Mouse (Mus musculus): ENCODE measurements at regions not wholly inside any gene's neighbourhood (a gene's known extent, or its start where the extent isn't known, plus 50 kb on each side); places are given as distances from the start of the nearest gene placed in this dataset.
"Not testable (repeated sequence)": the region's sequence is repeated elsewhere in the genome, so short reads cannot be mapped to it uniquely, and the experiment has no call there.

DNA sequence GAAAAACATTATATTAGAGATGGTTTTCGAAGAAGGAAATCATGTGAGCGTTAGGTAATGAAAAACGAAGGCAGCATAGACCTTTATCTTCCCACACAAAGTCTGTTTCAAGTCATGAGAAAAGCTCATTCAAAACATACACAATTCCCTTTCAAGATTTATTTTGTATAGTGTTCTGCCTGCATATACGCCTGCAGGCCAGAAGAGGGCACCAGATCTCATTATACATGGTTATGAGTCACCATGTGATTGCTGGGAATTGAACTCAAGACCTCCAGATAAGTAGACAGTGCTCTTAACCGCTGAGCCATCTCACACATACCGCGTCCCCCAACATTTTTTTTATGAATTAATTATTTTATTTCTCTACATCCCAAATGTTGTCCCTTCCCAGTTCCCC, 578.3 kb upstream of the Ccdc54 start:
- DNase-seq (ENCODE audit: low spot score in 2 of 2) = no peak

DNA sequence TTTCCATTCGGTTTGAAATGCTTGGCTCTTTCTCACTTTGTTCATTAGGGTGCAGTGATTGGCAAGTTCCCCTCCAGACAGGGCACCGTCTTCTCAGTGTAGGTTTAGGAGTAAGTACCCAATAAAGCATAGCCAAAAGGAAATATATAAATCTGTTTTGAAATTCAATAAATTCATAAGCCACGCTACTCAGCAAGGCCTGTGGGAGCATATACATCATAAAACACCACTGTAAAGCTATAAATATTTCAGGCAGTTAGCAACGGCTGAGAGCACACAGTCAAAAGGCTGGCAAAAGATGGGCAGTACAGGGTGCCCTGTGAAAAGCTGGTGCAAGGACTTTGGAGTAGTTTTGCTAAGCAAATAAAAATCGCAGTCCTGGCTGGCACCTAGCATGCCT, 569.8 kb upstream of the Ccdc54 start:
- no peak for DNase-seq (ENCODE audit: low spot score in 2 of 2)

DNA sequence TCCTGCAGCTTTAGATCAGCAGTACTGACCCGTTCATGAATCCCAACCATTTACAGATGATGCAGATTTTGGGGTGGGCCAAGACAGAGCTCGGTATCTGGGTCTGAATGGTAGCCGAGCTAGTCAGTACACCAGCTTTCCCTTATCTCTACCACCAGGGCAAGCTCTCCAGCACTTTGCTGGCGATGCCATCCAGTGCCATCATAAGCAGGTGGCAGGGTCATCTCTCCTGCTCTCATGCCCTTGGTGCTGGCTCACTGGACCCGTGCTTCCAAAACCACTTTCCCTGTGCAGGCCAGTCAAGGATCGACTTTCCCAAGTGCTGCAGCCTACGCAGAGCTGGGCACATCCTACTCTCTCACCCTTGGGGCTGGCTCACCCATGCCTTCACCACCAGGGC, 547.6 kb upstream of the Ccdc54 start:
- no peak for DNase-seq (ENCODE audit: low spot score in 2 of 2)

DNA sequence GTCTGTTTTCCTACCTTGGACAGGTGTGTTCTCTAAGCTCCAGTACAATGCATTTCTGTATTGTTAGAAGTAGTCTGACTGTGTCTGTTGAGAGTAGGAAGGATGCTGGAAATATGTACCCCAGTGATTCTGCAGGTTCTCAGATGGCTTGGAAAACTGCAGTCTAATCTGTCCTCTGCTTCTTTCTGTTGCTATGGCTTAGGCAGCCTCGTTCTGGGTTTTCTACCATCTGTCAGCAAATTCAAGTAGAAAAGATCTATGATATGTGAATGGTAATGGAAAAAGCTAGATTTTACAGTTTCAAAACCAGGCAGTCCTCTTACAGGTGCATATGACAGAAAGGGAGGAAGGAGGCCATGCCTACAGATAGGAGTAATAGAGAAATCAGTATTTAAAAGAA, 528.9 kb upstream of the Ccdc54 start:
- peak in 1 of 2 experiments; percentile 11 for DNase-seq (ENCODE audit: low spot score in 2 of 2)

DNA sequence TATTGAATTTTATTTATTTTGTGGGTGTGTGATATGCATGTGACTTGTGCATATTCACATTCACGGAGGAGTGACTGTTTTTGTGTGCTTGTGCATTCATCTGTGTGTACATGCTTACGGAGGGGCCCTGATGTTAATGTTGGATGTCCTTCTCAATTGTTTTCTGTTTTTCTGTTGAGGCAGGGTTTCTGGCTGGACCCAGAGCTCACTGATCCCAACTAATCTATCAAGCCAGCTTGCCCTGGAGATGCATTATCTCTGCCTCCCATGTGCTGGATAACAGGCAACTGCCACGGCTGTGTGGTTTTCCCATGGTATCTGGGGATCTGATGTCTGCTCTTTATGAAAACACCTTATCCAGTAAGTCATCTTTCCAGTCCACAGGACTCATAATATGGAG, 527.4 kb upstream of the Ccdc54 start:
- DNase-seq (ENCODE audit: low spot score in 2 of 2) = no peak

DNA sequence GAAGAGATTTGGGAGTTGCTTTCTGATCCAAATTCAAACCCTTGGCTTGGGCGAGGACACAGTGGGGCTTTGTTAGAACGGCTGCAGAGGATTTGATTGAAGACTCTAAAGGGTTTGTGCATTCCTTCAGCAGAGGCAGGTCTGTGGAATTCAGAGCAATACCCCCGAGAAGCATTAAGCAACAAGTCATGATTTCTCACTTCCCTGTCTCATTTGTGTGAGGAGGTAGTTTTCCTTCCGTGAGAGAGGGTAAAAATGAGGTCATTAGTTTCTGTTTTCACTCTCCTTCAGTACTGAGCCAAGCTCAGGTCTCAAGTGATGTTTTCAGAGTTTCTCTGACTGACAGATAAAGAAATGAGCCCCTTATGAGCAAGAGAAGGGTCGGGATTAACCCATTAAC, 526.9 kb upstream of the Ccdc54 start:
- no peak for DNase-seq (ENCODE audit: low spot score in 2 of 2)

DNA sequence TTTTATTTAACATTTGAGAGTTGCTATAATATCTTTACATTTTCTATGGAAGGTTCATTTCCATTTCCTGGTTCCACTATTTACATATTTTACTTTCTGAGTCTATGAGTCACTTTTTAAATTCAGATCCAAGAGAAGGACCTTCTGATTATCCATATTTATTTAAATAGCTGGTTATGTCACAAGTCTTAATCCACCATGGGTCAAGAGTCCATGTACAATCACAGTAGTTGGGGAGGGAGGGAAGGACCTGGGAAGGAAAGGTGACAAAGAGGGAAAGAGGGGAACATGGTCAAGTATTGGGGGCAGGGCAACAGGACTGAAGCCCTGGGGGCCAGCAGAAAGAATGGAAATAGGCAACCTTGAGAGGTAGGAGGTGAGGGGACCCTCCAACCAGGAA, 518.9 kb upstream of the Ccdc54 start:
- DNase-seq (ENCODE audit: low spot score in 2 of 2) = no peak

DNA sequence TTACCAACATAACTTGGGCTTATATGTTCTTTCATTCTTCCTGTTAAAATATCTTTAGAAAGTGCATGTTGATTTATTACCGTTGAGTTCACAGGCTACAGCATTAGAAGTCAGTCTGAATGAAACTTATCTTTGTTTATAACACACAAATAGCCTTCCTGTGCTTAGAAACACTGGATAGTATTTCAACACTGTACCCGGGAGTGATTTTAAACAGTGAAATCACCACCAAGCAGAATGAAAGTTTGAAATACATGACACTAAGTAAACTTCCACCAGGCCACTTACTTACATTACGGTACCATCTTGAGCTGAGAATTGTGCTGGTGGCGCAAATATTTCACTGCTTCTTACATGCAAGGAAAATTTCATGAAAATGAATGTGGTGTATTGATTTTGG, 516.5 kb upstream of the Ccdc54 start:
- DNase-seq (ENCODE audit: low spot score in 2 of 2) = no peak

DNA sequence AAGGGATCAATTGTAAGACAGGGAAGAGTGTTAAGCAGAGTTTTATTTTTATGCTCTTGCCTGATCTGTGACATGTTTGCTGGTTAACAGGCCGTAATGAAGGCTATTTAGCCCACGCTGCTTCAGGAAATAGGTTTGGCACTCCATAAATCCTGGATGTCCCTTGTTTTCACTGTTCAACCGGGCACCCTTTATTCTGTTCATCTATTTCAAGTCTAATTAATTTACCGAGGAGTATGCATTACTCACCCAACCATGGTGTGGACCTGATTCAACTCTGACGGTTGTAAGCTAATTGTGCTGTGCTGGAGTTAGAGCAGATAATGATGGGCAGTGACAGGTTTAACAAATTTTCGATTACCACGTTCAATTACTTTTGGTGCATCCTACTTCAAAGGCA, 495.6 kb upstream of the Ccdc54 start:
- no peak for DNase-seq (ENCODE audit: low spot score in 2 of 2)

DNA sequence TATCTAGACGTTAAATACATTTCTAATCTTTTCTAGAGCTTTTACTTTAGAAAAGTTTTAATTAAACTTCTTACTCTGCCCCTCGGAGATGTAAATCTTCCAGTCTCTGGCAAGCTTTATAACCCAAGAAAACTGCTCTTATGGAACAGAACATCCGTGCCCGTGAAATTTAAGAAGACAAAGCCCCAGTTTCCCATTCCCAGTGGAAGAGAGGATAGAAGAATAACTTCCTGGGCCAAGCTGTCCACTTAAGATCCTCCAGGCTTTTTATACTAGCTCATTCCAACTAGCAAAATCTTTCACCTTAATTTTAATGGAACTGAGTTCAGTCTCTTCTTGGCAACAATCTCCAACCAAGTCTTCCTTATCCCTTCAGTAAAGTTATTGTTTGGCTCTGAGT, 489.2 kb upstream of the Ccdc54 start:
- DNase-seq (ENCODE audit: low spot score in 2 of 2) = no peak

DNA sequence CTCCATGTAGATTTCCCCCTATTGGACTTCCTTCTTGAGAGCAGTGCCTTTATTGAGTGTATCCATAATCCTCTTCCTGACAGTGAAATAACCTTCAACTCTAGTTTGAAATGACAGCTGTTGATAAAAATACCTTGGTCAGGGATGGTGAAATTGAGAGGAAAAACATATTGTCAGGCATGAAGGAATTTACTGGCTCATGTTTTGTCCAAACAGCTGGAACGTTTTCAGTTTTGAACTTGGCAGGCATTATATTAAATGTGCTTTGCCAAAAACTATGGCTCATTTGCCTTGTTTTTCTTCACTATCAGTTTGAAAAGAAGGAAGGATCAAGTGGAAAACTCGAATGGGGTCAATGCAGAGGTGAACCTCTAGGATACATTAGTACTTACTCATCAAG, 457.7 kb upstream of the Ccdc54 start:
- DNase-seq (ENCODE audit: low spot score in 2 of 2) = no peak

DNA sequence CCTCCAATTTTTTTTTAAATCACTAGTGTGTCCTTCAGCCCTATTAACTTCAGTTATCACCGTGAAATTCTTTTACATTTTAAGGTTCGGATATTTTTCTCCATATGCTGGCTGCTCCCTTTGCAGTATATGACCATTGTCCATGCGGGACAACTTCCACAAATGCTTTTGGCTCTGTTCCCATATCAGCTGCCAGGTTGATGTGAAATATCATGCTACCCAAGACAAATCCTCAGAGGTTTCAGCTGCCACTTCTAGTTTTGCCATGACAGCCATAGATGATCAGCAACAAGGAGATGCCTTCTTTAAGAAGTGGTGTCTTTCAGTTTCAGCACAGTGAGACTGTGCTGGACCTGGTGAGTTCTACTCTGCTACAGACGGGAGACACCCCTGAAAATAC, 457.2 kb upstream of the Ccdc54 start:
- DNase-seq (ENCODE audit: low spot score in 2 of 2) = no peak

DNA sequence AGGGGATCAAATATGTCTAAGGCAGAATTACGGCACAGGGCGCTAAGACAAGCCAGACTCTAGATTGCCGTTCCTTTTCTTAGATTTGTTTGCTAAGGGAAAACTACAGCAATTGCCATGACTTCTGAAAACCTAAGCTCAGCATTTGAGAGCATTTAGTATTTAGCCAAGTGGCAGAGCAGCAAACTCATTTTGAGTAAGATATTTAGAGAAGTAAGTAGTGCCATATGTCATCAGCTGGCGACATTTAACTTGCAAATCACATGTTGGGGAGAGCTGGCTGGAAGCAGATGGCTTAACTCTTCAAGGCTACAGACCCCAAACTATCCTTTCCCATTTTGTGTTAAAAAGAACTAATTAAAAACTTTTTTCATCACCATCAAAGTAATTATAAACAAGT, 450.4 kb upstream of the Ccdc54 start:
- DNase-seq (ENCODE audit: low spot score in 2 of 2) = peak in 1 of 2 experiments; percentile 7

DNA sequence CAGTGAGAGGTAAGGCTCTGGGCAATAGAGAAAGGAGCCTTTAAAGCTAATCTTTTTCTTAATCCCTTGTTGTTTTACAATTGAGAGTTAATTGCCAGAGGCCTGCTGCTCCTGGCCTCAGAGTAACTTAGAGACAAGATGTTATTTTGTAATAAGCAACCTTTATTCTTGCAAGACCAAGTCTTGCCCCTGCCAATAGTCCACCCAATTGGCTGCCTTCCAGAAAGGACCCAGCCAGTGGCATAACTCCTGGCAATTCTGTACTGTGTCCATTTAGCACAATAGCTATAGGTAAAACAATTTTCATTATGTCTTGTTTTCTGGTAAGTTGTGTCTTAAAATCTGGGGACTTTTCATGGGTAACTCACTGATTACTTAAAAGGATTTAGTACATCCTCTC, 411.9 kb upstream of the Ccdc54 start:
- no peak for DNase-seq (ENCODE audit: low spot score in 2 of 2)

DNA sequence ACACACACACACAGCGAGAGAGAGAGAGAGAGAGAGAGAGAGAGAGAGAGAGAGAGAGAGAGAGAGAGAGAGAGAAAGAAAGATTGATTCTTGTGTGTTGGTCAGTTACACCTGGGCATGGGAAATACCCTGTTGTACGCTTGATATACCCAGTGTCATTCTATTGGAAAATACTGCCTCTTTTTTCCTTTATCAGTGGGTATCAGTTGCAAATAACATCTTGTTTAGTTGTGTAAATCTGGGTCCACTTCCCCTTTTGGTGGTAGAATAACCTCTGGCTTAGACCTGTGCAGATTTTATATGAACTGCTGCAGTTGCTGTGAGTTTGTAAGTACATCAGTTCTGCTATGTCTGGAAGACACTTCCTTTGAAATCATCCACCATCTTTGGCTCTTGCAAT, 373.4 kb upstream of the Ccdc54 start:
- no peak for DNase-seq (ENCODE audit: low spot score in 2 of 2)

DNA sequence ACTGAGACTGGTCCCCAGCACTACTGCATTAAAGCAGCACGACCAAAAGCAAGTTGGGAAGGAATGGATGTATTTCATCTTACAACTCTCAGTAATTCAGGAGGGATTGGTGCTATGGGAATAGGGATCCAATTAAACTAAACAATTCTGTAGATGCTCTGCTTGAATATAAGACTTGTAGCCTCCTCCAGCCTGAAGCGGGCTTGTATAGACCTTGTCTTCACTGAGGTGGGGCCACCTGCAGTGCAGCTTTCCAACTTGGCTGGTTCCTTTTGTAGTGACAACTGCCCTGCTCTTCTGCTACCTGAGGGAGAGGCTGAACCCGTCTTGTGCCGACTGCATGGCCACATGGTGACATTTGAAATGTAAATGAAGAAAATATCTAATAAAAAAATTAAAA, 353.1 kb upstream of the Ccdc54 start:
- no peak for DNase-seq (ENCODE audit: low spot score in 2 of 2)

DNA sequence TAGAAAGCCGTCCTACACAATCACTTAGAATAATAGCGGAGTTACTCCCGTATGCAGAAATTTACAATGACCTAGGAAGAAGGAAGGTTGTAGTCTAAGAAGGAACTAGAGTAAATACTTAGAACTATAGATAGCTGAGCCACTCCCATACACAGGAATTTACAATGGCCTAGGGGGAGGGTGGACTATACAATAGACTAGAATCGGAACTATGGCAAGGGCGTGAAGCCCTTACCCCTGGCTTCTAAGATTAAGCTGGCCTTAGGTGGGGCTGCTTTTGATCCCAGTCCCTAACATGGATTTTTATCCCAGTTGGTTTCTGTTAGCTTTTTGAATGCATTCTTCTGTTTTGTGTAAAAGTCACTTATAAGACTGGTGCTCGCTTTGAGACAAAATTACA, 352.6 kb upstream of the Ccdc54 start:
- not testable (repeated sequence) for DNase-seq (ENCODE audit: low spot score in 2 of 2)

DNA sequence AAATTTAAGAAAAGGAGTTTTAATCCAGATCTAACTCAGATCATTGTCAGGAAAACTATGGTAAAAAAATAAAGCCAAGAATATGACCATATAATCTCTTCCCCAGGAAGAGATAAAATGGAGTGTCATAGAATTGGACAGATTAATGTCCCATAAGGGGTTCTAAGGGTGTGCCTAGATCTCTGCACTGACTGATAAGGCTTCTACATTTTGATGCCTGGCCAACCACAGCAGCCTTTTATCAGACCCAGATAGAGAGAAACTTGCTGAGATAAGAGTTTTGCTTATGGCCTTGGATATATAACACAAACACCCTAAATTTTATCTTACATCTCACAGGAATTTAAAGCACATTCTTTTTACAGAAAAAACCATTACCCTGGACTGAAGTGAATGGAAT, 351.3 kb upstream of the Ccdc54 start:
- no peak for DNase-seq (ENCODE audit: low spot score in 2 of 2)

DNA sequence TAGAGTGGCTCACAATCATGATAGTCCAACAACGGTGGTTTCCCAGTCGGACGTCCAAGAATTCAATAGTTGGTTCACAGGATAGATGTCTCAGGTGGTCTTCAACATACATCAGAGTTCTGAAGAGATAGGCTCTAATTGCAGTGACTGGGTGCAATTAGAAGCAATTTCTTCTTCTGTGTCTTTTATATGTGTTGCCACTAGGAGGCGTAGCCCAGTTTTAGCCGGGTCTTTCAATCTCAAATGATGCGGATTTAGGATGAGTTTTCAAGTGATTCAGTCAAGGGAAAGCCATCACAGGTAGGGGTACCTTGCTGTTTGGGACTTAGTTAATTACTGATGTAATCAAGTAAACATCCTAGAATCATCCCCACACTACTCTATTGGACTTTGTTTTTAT, 348.4 kb upstream of the Ccdc54 start:
- no peak for DNase-seq (ENCODE audit: low spot score in 2 of 2)

DNA sequence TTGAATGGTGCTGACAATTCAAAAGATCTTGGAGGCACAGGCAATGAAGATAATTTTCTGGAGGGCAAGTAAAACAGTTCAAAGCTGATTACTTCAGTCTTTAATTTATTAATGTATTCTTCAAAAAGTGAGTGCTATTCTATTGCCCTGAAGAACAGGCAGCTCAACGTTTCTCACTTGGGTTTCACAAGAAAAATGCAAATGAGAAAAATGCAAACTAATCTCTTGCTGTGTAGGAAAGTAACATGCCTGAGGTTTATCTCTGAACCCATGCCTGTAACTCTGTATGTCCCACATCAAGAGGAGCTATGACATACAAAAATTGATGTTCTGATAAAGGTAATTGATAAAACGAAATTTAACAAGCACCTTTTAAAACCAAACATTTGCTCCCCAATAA, 316.8 kb upstream of the Ccdc54 start:
- no peak for DNase-seq (ENCODE audit: low spot score in 2 of 2)

DNA sequence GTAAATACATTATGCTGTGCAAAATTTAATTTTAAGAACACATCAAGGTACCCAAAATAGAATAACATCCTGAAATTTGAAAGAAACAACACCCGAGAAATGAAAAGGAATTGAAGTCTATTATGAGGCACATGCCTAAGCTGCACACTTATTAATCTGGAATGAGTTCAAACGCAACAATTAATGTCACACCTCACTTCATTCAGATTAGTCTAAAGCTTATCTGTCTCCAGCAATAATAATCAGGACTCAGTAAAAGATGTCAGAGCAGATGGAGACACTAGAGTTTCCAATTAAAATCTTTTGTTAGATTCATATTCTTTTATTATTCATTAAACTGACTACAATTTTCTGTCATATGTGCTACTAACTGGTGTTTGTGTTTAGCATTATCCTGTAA, 308.2 kb upstream of the Ccdc54 start:
- DNase-seq (ENCODE audit: low spot score in 2 of 2) = no peak

DNA sequence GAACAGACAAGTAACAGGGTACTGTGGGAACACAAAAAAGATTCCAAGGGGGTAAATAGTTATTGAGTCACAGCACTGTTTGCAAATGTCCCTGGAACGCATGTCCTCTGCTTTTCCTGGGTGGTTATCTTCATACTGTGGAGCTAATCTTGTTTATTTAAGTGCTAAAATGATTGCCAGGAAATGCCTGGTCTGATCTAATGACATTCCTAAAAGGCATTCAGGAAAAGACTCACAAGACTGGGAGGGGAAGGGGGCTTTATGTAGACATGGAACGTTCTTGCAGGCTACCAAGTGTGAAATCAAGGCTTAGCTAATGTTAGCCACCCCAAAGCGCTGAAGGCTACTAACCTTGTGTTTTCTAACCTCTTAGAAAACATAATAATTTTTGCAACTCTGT, 287.0 kb upstream of the Ccdc54 start:
- DNase-seq (ENCODE audit: low spot score in 2 of 2) = no peak

DNA sequence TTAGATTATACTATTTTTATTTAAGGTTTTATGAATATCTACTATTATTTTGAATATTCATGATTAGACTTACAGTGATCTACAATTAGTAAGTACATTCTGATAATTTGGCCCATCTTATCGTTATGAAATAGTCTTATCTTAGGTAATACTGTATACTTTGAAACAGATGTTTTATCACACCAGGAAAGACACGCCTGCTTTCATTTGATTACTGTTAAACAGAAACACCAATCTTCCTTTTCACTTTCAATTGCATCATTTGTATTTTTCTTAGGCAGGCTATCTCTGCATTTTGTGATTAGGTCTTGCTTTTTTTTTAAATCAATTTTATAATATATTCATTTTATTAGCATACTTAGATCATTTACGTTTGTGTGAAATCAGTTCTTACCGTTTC, 280.4 kb upstream of the Ccdc54 start:
- DNase-seq (ENCODE audit: low spot score in 2 of 2) = no peak

DNA sequence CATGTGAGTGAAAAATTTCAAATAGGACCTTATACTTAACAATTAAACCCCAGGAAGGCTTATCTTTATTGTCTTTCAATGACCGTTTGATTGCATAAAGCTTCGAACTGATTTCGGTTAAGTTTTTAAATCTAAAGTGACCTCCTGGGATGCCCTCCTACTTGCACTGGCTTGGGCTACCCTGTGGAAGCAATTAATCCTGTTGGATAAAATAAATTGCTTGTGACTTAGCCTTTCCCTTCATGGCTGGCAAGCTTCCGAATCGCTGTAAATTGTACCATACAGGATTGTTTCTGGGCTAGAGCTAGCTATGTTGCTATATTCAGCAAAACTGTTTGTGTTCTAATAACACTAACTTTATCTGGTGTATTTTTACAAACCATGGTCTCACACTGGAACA, 272.6 kb upstream of the Ccdc54 start:
- no peak for DNase-seq (ENCODE audit: low spot score in 2 of 2)

DNA sequence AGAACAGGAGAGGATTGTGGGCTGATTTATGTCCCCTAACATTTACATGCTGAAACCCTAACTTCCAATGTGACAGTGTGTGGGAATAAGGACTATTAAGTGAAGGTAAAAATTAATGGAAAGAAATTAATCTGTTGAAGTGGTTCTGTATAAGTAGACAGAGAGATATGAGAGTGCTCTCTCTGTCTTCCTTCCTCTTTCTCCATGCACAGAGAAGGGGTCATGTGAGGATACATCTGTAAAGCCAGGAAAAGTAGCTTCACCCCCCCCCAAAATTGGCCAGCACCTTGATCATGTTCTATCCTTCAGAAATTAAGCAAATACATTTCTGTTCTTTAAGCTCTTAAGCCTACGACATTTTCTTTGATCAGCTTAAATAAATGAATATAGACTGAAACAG, 268.6 kb upstream of the Ccdc54 start:
- DNase-seq (ENCODE audit: low spot score in 2 of 2) = no peak
